Mouse (Mus musculus) mesoderm, embryonic 11.5 days (tissue): Measurements from ENCODE around the gene Syne2.

Experiments used
- DNase-seq: peaks from one replicate; pipeline ENCODE4 v3.0.0-alpha.2; 2012; ENCODE audit warnings: low read depth, low spot score

Gene Syne2

DNA sequence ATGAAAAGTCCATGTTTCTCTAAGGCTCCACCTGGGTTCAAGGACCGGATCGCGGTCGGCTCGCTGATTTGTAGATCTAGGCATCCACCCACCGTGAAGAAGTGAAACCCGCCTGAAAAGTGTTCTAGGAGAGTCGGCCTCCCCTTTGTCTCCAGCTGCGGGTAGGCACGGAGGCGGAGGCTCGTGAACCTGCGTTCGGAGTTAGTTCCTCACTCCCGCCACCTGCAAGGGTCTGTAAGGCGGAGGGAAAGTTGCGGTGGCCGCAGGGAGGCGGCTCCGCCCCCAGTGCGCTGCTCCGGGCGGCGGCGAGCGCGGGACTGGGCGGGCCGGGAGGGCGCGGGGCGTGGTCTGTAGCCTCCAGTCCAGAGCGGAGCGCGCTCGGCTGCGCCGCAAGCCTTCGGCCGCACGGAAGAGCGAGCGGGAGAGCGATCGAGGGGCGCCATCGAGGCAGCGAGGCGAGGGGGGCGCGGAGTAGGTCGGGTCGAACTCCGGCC, at the start of gene Syne2:
Syne2 (plus strand) TSS at position 176 of the 494 bp plus-strand sequence.
- peak; percentile 92 for DNase-seq

DNA sequence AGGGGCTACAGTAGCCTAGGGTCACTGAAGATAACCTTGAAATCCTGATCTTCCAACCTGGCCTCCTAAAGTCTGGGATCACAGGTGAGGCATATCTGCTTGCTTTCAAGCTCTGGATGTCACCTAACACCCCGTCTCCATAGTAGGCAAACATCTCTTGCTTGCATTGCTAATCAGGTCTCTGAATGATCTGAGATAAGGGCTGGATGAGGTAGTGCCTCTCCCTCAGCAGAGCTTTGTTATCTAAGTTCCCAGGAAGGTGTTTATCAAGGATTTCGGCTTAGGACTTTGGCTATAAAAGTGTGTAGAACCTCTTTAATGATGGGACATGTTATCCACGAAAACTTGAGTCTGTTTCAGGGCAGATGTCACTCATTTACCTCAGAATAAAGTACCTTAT, 46.5 kb upstream of the Syne2 start:
- DNase-seq: no peak

- DNase-seq: peak; percentile 39
Measured at GRCm38 (mm10) chr12:75772424-75773034, 45.4 kb upstream of the Syne2 start.

- no peak for DNase-seq
Measured at GRCm38 (mm10) chr12:75781445-75781844, 36.5 kb upstream of the Syne2 start.

DNA sequence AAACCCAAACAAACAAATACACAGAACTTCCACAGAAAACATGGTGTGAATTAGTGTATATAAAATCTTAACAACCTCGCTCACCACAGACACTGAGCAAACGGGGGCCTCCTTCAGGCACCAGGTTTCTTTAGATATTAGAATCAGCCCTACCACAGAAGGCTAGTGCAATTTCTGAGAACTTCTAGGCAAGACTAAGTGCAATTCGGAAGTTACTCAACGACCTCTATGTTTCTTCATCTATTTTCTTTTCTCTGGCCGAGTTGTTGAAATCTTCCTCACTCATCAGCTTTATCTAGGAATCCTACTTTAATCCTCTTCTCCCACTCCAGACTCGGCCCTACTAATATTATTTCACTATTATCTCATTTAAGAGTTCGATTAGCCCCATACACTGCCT, 35.9 kb upstream of the Syne2 start:
- DNase-seq: no peak

DNA sequence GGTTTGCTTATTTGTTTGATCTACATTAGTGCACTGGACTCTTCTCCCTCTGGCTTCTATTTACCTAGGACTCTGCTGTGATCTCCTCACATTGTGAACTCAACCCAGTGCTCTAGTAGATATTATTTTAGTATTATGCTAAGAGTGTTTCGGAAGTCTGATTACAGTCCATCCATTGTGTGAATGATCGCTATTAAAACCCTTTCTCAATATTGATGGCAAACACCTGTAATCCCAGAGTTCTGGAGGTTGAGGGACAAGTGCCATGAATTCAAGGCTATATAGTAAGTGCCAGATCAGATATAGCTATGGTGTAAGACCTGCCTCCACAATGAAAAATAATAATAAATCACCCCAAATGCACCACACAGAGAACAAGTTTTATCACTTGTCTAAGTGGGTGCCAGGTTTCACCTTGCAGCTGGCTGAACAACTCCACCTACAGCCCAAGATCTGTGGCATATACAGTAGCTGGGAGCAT, 33.6 kb upstream of the Syne2 start:
- DNase-seq: no peak

DNA sequence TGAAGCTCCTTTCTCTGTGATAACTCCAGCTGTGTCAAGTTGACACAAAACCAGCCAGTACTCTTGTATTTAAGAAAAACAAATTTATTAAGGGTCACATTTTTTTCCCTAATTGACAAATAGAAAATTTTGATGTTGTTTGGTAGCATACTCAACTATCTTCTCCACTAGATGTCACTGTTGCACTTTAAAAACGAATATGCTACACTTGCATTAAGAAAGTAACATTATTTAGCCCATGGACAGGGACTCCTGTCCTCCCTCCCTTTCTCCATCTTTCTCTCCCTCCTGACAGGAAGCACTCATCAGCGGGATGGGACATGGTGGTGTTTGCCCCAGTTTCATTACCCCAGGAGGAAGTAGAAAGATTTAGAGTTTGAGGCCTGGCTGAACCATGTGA, 31.3 kb upstream of the Syne2 start:
- DNase-seq: peak; percentile 75

DNA sequence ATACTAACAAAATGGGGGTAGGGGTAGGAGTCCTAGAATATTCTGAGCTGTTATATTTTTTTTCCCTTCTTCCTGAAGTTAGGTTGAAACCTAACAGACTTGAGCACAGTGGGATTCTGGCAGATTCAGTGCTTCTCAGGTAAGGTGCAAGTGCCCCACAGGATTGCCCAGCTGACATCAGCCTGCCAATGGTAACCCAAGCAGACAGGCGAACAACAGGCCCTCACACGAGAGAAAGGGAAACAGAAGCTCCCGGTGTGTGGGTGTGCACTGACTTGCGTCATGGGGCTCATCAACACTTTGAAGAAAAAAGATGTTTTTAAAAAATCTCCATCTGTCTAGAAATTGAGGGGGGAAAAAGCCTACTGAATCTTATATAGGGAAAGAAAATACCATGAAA, 28.5 kb upstream of the Syne2 start:
- DNase-seq: no peak

GRCm38 (mm10) chr12:75794527-75794926, 23.4 kb upstream of the Syne2 start:
- DNase-seq: no peak

GRCm38 (mm10) chr12:75796510-75796909, 21.4 kb upstream of the Syne2 start:
- no peak for DNase-seq

DNA sequence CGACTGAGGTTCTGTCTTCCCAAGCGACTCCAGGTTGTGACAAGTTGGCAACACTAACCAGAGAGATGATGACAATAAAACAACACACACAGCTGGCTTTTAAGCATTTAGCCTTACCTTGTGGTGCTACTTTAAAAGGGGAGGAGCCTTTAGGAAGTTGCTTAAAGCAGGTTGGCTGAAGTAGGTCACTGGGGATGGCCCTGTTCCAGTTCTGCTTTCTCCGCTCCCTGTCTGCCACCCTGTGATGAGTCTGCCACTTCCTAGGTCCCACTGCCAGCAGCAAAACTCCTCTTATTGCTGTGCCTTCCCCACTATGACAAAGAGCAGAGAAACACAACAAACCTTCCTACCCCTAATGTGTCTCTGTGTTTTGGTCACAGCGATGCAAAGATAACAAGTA, 11.7 kb upstream of the Syne2 start:
- DNase-seq: no peak

DNA sequence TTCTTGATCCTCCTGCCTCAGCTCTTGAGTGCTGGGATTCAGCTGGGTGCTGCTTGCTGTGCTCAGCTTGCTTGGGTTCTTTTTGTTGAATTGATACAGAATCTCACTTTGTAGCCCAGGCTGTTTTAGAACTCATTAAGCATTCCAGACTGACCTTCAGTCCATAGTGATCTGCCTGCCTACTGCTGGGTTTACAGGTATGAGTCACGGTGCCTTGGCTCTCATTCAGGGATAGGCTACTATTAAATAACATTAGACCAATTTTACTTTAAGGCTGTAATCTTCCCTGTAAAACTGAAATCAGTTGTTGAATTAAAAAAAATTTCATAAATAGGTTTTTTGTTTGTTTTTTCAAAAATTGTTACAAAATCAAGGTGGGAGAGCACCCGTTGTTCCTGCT, 4.2 kb upstream of the Syne2 start:
- DNase-seq: no peak

DNA sequence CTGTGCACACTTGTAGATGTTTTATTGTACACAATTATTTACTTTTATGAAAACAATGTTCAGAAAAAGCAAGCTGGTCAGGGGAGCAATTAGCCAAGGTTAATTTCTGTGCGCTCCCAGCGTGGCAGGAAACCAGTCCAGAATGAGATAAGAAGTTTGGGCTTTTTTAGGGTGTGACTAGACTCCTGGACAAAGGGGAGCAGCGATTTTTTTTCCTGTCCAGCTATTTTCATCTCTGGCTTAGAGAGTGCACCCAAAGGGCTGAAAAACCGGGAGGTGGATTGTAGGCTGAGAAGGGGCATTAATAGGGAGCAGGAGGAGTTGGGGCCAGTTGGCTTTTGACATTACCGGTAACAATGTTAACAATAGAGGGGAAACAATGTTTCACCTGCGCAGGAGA, 3.4 kb upstream of the Syne2 start:
- DNase-seq: no peak

- no peak for DNase-seq
Measured at GRCm38 (mm10) chr12:75816981-75817856, 715 bp upstream of the Syne2 start.

DNA sequence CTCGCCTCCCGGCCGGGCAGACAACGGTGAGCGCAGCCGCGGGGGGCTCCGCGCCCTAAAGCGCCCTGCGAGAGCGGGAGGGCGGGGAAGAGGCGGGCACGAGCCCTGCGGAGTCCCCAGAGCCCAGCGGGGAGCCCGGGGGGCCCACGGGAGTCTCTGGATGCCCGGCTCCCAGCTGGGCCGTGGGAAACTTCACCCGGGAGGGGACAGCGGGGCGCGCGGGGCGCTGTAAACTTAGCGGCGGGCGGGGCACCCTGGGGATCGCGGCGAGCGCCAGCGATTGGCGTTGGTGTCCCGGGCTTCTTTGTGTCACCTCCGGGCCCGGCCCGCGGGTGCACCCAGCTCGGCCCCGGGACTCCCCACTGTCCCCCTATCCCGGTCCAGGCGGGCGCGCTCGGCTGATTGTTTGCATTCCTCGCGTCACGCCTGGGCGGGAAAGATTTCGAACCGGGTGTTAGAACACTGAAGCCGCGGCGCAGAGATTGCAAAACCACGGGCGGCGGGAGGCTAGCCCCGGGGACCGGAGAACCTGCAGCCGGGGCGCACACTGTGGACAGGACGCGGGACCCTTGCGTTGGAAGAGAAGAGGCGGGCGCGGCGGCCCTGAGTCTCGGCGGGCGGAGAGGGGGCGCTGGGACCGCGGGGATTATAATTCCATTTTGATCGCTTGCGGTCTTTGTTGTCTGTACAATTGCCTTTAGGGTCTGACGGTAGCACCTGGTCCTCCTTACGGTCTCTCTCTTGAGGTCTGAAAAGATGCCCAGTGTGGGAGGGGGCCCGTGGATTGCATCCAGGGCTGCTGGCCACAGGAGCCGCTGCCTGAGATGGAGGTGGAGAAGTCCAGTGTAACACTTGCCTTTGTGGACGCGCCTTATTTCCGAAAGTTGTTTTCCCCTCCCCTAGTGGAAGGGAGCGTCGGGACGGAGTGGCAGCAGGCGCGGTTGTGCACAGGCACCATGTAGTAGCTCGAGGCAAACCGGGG, 810 bp downstream of the Syne2 start:
- peak; percentile 66 for DNase-seq

DNA sequence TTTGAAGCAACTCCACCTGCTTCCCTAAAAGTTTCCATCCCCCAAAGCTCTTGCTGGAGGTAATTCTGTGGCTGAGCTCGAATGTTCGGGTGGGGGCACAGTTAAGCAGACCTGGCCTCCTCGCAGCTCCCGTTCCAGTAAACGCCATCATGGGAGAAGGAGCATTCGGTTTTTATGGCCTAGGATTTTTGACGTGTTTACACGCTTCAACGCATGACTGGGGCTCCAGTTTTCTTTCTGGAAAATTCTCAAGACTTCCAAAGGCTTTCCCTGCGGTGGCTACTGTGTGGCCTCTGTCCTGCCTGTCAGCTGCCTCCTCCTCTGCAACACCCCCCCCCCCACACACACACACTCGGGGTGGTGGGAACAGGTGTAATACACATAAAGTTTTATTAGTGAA, 1.5 kb downstream of the Syne2 start:
- no peak for DNase-seq

DNA sequence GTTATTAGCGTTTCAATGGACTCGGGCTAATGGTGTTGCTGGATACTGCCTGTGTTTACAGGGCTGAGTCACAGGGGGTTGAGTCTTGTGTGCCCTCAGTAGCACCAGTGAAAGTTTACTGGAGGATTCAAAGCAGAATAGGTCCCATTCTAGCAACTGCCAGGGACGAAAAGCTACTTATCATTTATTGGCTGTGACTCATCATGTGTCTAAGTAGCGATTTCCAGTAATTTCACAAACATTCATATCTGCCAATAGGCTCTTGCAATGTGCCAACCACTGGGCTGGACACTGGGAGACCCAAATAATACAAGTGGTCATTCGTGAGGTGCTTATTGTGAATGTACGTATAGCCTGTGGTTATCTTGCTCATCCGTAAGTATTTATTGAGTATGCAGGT, 2.3 kb downstream of the Syne2 start:
- no peak for DNase-seq

DNA sequence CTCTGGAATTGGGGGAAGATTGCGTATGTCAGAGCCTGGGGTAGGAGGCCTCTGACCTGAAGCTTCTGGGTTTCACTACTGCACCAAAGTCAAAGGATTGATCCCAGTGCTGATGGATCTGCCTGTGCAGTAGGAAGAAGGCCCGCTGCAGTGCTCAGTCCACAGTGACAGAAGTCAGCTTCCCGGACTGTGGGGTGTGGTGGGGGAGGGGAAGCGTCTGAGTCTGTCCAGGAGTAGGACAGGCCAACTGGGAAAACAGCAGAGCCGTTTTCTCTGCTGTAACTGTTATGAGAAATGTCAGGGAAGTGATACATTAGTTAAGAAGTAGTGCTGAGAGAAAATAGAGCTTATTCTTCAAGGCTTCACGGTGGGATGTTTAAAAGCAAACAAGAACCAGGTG, 4.2 kb downstream of the Syne2 start:
- DNase-seq: peak; percentile 58

GRCm38 (mm10) chr12:75823475-75823874, 5.5 kb downstream of the Syne2 start:
- no peak for DNase-seq

- no peak for DNase-seq
Measured at GRCm38 (mm10) chr12:75825458-75825857, 7.5 kb downstream of the Syne2 start.

- no peak for DNase-seq
Measured at GRCm38 (mm10) chr12:75826699-75827353, 8.9 kb downstream of the Syne2 start.
